Mouse (Mus musculus): Measurements from ENCODE around the gene Atp5g2. TPM values are rescaled to one million over a fixed set of nuclear protein-coding genes. Genes with fewer than 3 reads are reported as not detected.

The Atp5g2 gene
- 10 to 100 TPM; 34.9 to 35.2 TPM for total RNA-seq (2021)

GRCm38 (mm10) chr15:102672215-102673071 lies at the start of gene Atp5g2:
Gene Atp5g2, minus strand, starts transcription at chr15:102672352.
- peak; percentile 58 for DNase-seq

GRCm38 (mm10) chr15:102721016-102721898 lies 49.1 kb upstream of the Atp5g2 start:
- DNase-seq: no peak

GRCm38 (mm10) chr15:102716132-102716531 lies 44.0 kb upstream of the Atp5g2 start:
- peak; percentile 69 for DNase-seq

- DNase-seq: no peak
Measured at GRCm38 (mm10) chr15:102707736-102708269, 35.7 kb upstream of the Atp5g2 start.

GRCm38 (mm10) chr15:102705923-102706503 lies 33.9 kb upstream of the Atp5g2 start:
- no peak for DNase-seq

GRCm38 (mm10) chr15:102705226-102705894 lies 33.2 kb upstream of the Atp5g2 start:
- no peak for DNase-seq

GRCm38 (mm10) chr15:102704806-102705205 lies 32.7 kb upstream of the Atp5g2 start:
- no peak for DNase-seq

GRCm38 (mm10) chr15:102702972-102703371 lies 30.8 kb upstream of the Atp5g2 start:
- no peak for DNase-seq

- peak; percentile 89 for DNase-seq
Measured at GRCm38 (mm10) chr15:102698193-102698592, 26.0 kb upstream of the Atp5g2 start.

GRCm38 (mm10) chr15:102696899-102697298 lies 24.7 kb upstream of the Atp5g2 start:
- DNase-seq: no peak

GRCm38 (mm10) chr15:102693600-102693999 lies 21.4 kb upstream of the Atp5g2 start:
- DNase-seq: peak; percentile 65

- peak; percentile 77 for DNase-seq
Measured at GRCm38 (mm10) chr15:102692991-102693411, 20.8 kb upstream of the Atp5g2 start.

GRCm38 (mm10) chr15:102692321-102692804 lies 20.2 kb upstream of the Atp5g2 start:
- no peak for DNase-seq

GRCm38 (mm10) chr15:102685791-102686190 lies 13.6 kb upstream of the Atp5g2 start:
- no peak for DNase-seq

GRCm38 (mm10) chr15:102683670-102684069 lies 11.5 kb upstream of the Atp5g2 start:
- DNase-seq: no peak

GRCm38 (mm10) chr15:102676345-102676744 lies 4.2 kb upstream of the Atp5g2 start:
- no peak for DNase-seq

- DNase-seq: peak; percentile 64
Measured at GRCm38 (mm10) chr15:102673548-102673947, 1.4 kb upstream of the Atp5g2 start.

GRCm38 (mm10) chr15:102671721-102672214 lies 384 bp downstream of the Atp5g2 start:
- DNase-seq: peak; percentile 91

GRCm38 (mm10) chr15:102670767-102671575 lies 1.2 kb downstream of the Atp5g2 start:
- peak; percentile 98 for DNase-seq

- peak; percentile 29 for DNase-seq
Measured at GRCm38 (mm10) chr15:102670281-102670680, 1.9 kb downstream of the Atp5g2 start.

GRCm38 (mm10) chr15:102669571-102669970 lies 2.6 kb downstream of the Atp5g2 start:
- DNase-seq: no peak

All from heart, postnatal 4 days (tissue).